Mouse (Mus musculus): Measurements from ENCODE around the gene Krt35.

Gene Krt35

DNA sequence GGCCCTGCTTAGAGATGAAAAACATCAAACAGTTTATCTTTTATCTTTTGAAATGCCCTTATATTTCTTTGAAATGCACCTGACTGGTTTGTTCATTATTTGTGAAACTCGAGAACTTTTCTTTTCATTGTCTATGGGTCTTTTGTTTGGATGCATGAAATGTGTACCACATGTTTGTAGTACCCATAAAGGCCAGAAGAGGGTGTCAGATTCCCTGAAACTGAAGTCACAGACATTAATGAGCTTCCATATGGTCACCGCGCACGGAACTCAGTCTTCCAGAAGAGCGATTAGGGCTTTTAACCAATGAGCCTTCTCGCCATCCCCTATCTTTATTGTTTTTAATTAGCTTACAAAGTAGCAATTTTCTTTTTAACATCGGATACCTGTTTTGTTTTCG is 37.2 kb downstream of the Krt35 start:
- no peak for DNase-seq

GRCm38 (mm10) chr11:100055686-100056655 is 40.1 kb downstream of the Krt35 start:
- DNase-seq, result no peak

GRCm38 (mm10) chr11:100050451-100050850 is 45.6 kb downstream of the Krt35 start, which contains the start of gene Krt31:
Gene Krt31 (minus strand): TSS chr11:100050551.
- DNase-seq, result no peak

DNA sequence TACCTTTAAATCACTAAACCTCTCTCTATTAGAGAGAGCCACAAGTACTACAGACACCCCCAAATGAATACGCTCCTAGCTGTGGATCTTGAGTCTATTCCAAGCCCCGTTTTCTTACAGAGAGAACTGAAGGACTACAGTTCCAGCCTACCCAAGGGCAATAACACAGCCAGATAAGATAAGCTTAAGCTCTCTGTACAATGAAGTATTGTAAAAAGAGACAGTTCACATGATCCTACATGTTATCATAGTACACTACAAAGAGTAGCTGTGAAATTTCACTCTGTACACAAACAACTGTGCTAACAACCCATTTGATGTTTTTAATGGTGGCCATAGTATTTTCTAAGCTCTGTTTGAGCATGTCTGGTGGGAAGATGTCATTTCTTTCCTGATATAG is 48.8 kb downstream of the Krt35 start:
- DNase-seq, result no peak

GRCm38 (mm10) chr11:100046303-100046866 is 49.7 kb downstream of the Krt35 start:
- no peak for DNase-seq

Measured in spleen, adult 18-20 months (tissue).